Mouse (Mus musculus) embryonic facial prominence, embryonic 14.5 days (tissue): Measurements from ENCODE around the gene Car2. TPM values are rescaled to one million over a fixed set of nuclear protein-coding genes. Genes with fewer than 3 reads are reported as not detected.

Experiments used
- ATAC-seq: fragments of 200-750 bp; cut with Nextera tagmentation; 2 replicates; pipeline ENCODE4 v1.8.0; 2017; ENCODE audit warnings: low read depth, moderate number of reproducible peaks, moderate TSS enrichment
- DNase-seq: peaks from one replicate; pipeline ENCODE4 v3.0.0-alpha.2; 2015; ENCODE audit warnings: low spot score
- H3K27ac ChIP-seq: fragments of 300-500 bp; sonication (generic); replicated peaks from 2 replicates; pipeline ENCODE4 v1.5.1; 2014; ENCODE audit warnings: low read depth, mild to moderate bottlenecking, low read length, moderate library complexity
- H3K27me3 ChIP-seq: fragments of 300-500 bp; sonication (generic); replicated peaks from 2 replicates; pipeline ENCODE4 v1.6.1; 2014; ENCODE audit warnings: low read length; ENCODE audit not compliant: control insufficient read depth, insufficient read depth
- H3K36me3 ChIP-seq: fragments of 300-500 bp; sonication (generic); 2 replicates; pipeline ENCODE4 v1.6.1; 2014; ENCODE audit warnings: low read length, mixed read lengths; ENCODE audit not compliant: control insufficient read depth, insufficient read depth
- H3K4me1 ChIP-seq: fragments of 300-500 bp; sonication (generic); 2 replicates; pipeline ENCODE4 v1.6.1; 2014; ENCODE audit warnings: antibody characterized with exemption, low read length; ENCODE audit not compliant: control insufficient read depth, insufficient read depth
- H3K4me2 ChIP-seq: fragments of 300-500 bp; sonication (generic); 2 replicates; pipeline ENCODE4 v1.6.1; 2014; ENCODE audit warnings: low read depth, mild to moderate bottlenecking, low read length, moderate library complexity, mixed read lengths
- H3K4me3 ChIP-seq: fragments of 300-500 bp; sonication (generic); 2 replicates; pipeline ENCODE4 v1.5.1; 2014; ENCODE audit warnings: low read depth, mild to moderate bottlenecking, low read length
- H3K9ac ChIP-seq: fragments of 300-500 bp; sonication (generic); 2 replicates; pipeline ENCODE4 v1.6.1; 2014; ENCODE audit warnings: low read depth, mild to moderate bottlenecking, low read length, moderate library complexity, mixed read lengths
- H3K9me3 ChIP-seq: fragments of 300-500 bp; sonication (generic); 2 replicates; pipeline ENCODE4 v1.6.1; 2016; ENCODE audit warnings: low read length; ENCODE audit not compliant: control insufficient read depth
- WGBS: fragments of 180-500 bp; shearing (Covaris S2); extraction: QIAGEN DNeasy Blood & Tissue Kit; methylation state at CpG from one replicate; pipeline ENCODE4 v1.1.7; 2014; 5-methylcytosine and 5-hydroxymethylcytosine counted together
- polyA plus RNA-seq: library from polyadenylated mRNA; unstranded; fragments of >200 nt; fragmentation: Nextera tagmentation; extraction: Ambion mirVana; gene quantifications from 2 replicates; pipeline ENCODE4 v1.2.1, GENCODE M21; 2014

The Car2 gene
- polyA plus RNA-seq, 1 experiment from 2014 or later, result 33.3 TPM

DNA sequence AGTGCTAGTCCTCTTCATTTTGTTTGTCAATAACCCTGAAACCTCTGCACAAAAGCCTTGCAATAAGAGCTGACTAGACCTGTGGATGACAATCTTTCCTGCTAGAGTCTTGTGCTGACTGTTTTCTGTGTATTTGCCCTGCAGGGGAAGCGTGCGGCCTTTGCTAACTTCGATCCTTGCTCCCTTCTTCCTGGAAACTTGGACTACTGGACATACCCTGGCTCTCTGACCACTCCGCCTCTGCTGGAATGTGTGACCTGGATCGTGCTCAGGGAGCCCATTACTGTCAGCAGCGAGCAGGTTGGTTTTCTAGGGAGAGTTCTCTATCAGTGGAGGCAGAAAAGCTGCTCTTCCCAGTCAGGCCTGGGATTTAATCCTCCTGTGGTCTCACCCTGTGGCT is 11.7 kb downstream of the Car2 start:
- no peak for ATAC-seq

DNA sequence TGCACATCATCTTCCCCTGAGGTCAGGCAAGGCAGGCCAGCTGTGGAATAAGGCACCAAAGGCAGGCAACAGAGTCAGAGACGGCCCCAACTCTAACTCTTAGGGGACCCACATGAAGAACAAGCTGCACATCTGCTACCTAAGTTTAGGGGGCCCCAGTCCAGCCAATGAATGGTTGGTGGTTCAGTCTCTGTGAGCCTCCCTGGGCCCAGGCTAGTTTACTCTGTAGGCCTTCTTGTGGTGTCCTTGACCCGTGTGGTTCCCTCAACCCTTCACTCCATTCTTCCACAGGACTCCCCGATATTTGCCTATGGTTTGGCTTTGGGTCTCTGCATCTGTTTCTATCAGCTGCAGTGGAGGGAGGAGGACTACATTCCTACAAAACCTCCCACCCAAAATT is 17.3 kb downstream of the Car2 start:
- ATAC-seq (no peak), DNase-seq (no peak)
- Histone ChIP-seq H3K4me2 (no peak overlapping the region), H3K27me3 (no peaks in the 10 kb centered on the region), H3K4me3 (no peak overlapping the region), H3K4me1 (no peaks in the 10 kb centered on the region), H3K36me3 (no peaks in the 10 kb centered on the region), H3K27ac (no peak overlapping the region), H3K9me3 (no peaks in the 10 kb centered on the region), H3K9ac (no peak overlapping the region)
- 89% methylated on average over 3 of the region's 3 CpGs for WGBS

More for the DNA sequence above, 11.7 kb downstream of the Car2 start:
- Histone ChIP-seq H3K4me1 (no peaks in the 10 kb centered on the region), H3K27me3 (no peaks in the 10 kb centered on the region), H3K9ac (no peak overlapping the region), H3K36me3 (no peaks in the 10 kb centered on the region), H3K4me3 (no peak overlapping the region), H3K9me3 (no peaks in the 10 kb centered on the region), H3K27ac (no peak overlapping the region), H3K4me2 (no peak overlapping the region)
- WGBS, result 62% methylated on average over 6 of the region's 6 CpGs
- no peak for DNase-seq

DNA sequence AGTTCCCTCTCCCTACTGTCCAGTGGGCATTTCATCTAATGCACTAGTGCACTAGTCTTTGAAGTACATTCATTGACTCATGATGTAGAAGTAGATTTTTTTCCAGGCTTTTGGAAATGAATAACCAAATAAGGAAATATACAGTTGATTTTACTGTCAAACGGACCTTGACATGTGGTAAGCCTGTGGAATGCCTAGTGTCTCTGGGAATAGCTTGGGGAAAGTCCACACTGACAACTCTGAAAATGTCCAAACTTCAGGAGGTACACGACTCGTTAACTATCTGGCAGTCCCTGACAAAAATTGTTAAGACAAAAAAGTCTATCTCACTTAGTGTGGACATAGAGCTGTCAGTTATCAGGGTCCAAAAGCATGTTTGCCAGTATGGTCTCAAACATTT is 18.1 kb downstream of the Car2 start:
- no peak for ATAC-seq
- Histone ChIP-seq H3K27ac (no peak overlapping the region), H3K36me3 (no peaks in the 10 kb centered on the region), H3K9ac (no peak overlapping the region), H3K27me3 (no peaks in the 10 kb centered on the region), H3K9me3 (no peaks in the 10 kb centered on the region), H3K4me1 (no peaks in the 10 kb centered on the region), H3K4me3 (no peak overlapping the region), H3K4me2 (no peak overlapping the region)
- 78% methylated on average over 3 of the region's 3 CpGs for WGBS
- DNase-seq, result no peak

DNA sequence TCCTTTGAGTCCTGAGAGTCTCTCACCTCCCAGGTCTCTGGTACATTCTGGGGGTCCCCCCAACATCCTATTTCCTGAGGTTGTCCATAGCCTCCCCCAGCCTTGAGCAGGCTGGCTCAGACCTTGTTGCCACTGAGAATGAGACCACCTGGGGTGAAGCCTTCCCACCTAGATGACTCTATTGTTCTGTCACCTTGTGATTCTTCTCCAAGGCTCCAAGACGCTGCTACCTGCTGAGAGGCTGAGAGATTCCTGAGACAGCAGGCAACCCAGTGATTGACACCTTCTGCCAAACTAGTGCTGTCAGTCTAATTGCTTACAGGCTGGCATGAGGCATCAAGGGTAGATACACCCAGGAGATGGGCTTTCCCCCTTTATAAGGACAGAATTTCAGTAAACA is 21.2 kb downstream of the Car2 start:
- no peaks in the 10 kb centered on the region for H3K4me1 ChIP-seq
- H3K27me3 ChIP-seq, result no peaks in the 10 kb centered on the region
- H3K4me2 ChIP-seq, result no peak overlapping the region
- no peaks in the 10 kb centered on the region for H3K36me3 ChIP-seq
- H3K9me3 ChIP-seq, result no peaks in the 10 kb centered on the region
- ATAC-seq (no peak), DNase-seq (no peak)
- no peak overlapping the region for H3K4me3 ChIP-seq
- no peak overlapping the region for H3K27ac ChIP-seq
- 40% methylated on average over 1 of the region's 1 CpGs for WGBS
- no peak overlapping the region for H3K9ac ChIP-seq

DNA sequence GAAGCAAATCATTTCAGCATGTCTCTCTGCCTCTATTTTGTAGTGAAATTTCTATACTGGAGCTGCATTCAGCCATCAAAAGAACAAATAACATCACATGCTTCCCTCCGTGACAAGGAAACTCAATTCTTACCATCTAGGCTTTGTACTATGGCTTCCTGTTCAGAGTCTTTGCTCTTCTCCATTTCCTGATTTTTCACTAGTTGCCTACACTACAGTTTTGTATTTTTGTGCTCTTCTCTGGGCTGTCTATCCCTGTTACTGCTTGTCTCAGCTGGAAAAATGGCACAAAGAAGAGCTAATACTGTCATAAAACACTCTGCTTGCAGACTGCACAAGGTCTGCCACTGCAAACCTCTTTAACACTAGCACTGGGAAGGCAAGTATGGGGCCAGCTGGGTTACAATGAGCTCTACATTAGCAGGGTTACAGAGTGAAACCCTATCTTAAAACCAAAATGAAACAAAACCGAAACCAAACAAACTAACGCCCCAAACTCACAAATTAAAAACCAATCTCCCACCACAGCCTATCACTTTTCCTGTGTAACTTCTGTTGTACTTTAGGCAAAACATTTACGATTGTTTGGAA is 26.0 kb downstream of the Car2 start:
- Histone ChIP-seq H3K4me3 (no peak overlapping the region), H3K27me3 (no peaks in the 10 kb centered on the region), H3K27ac (no peak overlapping the region), H3K9me3 (no peaks in the 10 kb centered on the region), H3K4me1 (no peaks in the 10 kb centered on the region), H3K36me3 (no peaks in the 10 kb centered on the region), H3K9ac (no peak overlapping the region), H3K4me2 (no peak overlapping the region)
- 67% methylated on average over 4 of the region's 4 CpGs for WGBS
- ATAC-seq, result no peak
- DNase-seq, result no peak

DNA sequence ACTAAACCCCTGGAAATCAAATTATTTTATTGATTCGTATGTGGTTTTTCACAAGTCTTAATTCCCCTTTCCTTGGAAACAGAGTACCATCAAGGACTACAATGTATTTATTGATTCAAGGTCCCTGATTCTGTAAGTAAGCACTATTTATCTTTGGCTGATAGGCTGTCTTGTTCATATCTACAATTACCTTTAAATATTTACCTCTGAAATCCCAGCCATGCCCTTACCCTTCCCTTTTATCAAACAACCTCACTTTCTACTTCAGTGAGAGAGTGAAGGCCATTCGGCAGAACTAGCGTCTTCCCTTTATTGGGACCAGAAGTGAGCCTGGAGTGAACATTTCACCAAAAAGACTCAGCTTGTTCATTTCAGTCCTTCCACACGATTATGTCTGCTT is 27.7 kb downstream of the Car2 start:
- Histone ChIP-seq H3K27ac (no peak overlapping the region), H3K9me3 (no peaks in the 10 kb centered on the region), H3K4me2 (no peak overlapping the region), H3K9ac (no peak overlapping the region), H3K4me1 (no peaks in the 10 kb centered on the region), H3K27me3 (no peaks in the 10 kb centered on the region), H3K4me3 (no peak overlapping the region), H3K36me3 (no peaks in the 10 kb centered on the region)
- DNase-seq (no peak), ATAC-seq (no peak)
- WGBS, result 84% methylated on average over 4 of the region's 4 CpGs

DNA sequence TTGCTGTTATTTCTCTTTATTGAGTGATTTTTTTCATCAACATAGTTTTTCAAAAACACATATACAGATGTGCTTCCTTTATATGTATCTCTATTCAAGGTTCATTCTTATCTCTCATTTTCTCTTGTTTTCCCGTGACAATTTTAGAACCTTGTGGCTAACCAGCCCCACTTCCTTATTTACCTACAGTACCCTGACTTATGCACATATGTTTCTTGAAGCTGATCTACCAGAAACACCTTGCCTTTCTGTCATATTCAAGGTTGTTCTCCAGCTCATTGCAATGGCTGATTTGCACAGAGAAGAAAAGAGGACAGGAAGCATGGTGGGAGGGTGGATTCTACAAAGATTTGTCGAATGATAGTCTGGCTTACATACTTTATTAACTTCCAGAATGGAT is 29.3 kb downstream of the Car2 start:
- no peak overlapping the region for H3K4me3 ChIP-seq
- H3K4me1 ChIP-seq, result no peaks in the 10 kb centered on the region
- H3K4me2 ChIP-seq, result no peak overlapping the region
- DNase-seq (no peak), ATAC-seq (no peak)
- no peaks in the 10 kb centered on the region for H3K27me3 ChIP-seq
- no peak overlapping the region for H3K9ac ChIP-seq
- 87% methylated on average over 2 of the region's 2 CpGs for WGBS
- no peaks in the 10 kb centered on the region for H3K9me3 ChIP-seq
- no peak overlapping the region for H3K27ac ChIP-seq
- H3K36me3 ChIP-seq, result no peaks in the 10 kb centered on the region

DNA sequence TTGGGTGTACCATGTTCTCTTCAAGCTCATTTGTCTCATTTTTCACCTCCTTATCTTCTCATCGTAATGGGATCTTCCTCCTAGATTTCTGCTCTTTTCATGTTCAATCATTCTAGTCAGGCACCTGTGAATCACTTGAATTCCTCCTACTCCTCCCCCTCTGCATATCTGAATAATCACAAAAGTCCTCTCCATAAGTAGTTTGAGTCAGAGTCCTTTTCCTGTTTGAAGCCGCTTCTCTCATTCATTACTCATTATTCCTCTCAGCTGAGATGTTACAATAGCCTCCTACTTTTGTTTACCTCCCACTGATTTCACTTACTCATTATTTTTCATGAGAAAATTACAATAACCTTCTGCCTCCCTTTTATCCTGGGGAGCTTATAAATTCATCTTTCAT is 31.2 kb downstream of the Car2 start:
- H3K9ac ChIP-seq, result no peak overlapping the region
- 75% methylated on average over 2 of the region's 2 CpGs for WGBS

DNA sequence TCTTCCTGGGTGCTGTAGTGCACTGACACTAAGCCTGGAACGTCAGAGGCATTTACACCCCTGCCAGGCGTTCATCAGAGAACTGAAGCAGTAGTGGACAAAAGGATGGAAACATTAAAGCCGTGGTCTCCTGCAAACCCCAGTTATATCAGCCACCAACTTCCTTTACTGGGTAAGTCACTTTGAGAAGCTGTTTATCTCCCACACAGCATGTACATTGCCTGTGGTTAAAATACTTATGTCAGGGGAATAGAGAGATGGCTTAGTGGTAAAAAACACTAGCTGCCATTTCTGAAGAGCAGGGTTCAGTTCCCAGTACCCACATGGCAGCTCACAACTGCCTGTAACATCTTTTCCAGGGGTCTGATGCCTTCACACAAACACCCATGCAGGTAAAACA is 58.6 kb downstream of the Car2 start:
- no peak for DNase-seq
- no peaks in the 10 kb centered on the region for H3K9me3 ChIP-seq

More for the DNA sequence above, 31.2 kb downstream of the Car2 start:
- H3K4me3 ChIP-seq, result no peak overlapping the region
- H3K4me1 ChIP-seq, result no peaks in the 10 kb centered on the region
- no peak for DNase-seq
- ATAC-seq, result no peak
- no peaks in the 10 kb centered on the region for H3K27me3 ChIP-seq
- H3K36me3 ChIP-seq, result no peaks in the 10 kb centered on the region
- no peak overlapping the region for H3K4me2 ChIP-seq
- no peak overlapping the region for H3K27ac ChIP-seq
- H3K9me3 ChIP-seq, result no peaks in the 10 kb centered on the region

More for the DNA sequence above, 58.6 kb downstream of the Car2 start:
- Histone ChIP-seq H3K4me2 (no peak overlapping the region), H3K9ac (no peak overlapping the region), H3K27ac (no peak overlapping the region), H3K4me1 (no peaks in the 10 kb centered on the region), H3K4me3 (no peak overlapping the region), H3K36me3 (no peaks in the 10 kb centered on the region), H3K27me3 (no peaks in the 10 kb centered on the region)
- WGBS, result 70% methylated on average over 3 of the region's 3 CpGs
- ATAC-seq, result no peak
